Mouse (Mus musculus) heart, embryonic 14.5 days (tissue): Measurements from ENCODE around the gene Sdc3. TPM values are rescaled to one million over a fixed set of nuclear protein-coding genes. Genes with fewer than 3 reads are reported as not detected.

Experiments used
- polyA plus RNA-seq: library from polyadenylated mRNA; unstranded; fragments of >200 nt; fragmentation: Nextera tagmentation; extraction: Ambion mirVana; gene quantifications from 2 replicates; pipeline ENCODE4 v1.2.1, GENCODE M21; 2014

Gene Sdc3
- polyA plus RNA-seq, 1 experiment from 2014 or later, result 16.8 TPM

Other genes with a start within 250 kb of the Sdc3 start
- gene Nkain1, start 218.4 kb upstream of the Sdc3 start, polyA plus RNA-seq, result 1.6 and 2.0 TPM in 2 replicates
- 57.7 and 59.3 TPM in 2 replicates for gene Pum1, start 129.2 kb upstream of the Sdc3 start, polyA plus RNA-seq
- 30.8 and 33.0 TPM in 2 replicates for gene Laptm5, start 120.6 kb downstream of the Sdc3 start, polyA plus RNA-seq
- gene Matn1, start 151.8 kb downstream of the Sdc3 start, polyA plus RNA-seq, result not detected in 2 replicates